Mouse (Mus musculus) heart, embryonic 11.5 days (tissue): ENCODE measurements around the gene Safb2. TPM values are rescaled to one million over a fixed set of nuclear protein-coding genes. Genes with fewer than 3 reads are reported as not detected.

Experiments
- ATAC-seq: fragments of 200-750 bp; cut with Nextera tagmentation; replicated peaks from 2 replicates; pipeline ENCODE4 v1.8.0; 2017; ENCODE audit warnings: moderate library complexity; ENCODE audit not compliant: insufficient number of reproducible peaks, low FRiP score, low TSS enrichment
- H3K27ac ChIP-seq: fragments of 300-500 bp; sonication (generic); 2 replicates; pipeline ENCODE4 v1.5.1; 2014; ENCODE audit warnings: mild to moderate bottlenecking, low read depth, low read length
- H3K27me3 ChIP-seq: fragments of 300-500 bp; sonication (generic); 2 replicates; pipeline ENCODE4 v1.6.1; 2014; ENCODE audit warnings: mild to moderate bottlenecking, low read length, mixed read lengths; ENCODE audit not compliant: control insufficient read depth, insufficient read depth
- H3K36me3 ChIP-seq: fragments of 300-500 bp; sonication (generic); 2 replicates; pipeline ENCODE4 v1.6.1; 2014; ENCODE audit warnings: mild to moderate bottlenecking, low read length, moderate library complexity, mixed read lengths; ENCODE audit not compliant: control insufficient read depth, insufficient read depth
- H3K4me1 ChIP-seq: fragments of 300-500 bp; sonication (generic); 2 replicates; pipeline ENCODE4 v1.6.1; 2014; ENCODE audit warnings: low read length; ENCODE audit not compliant: control insufficient read depth, insufficient read depth
- H3K4me2 ChIP-seq: fragments of 300-500 bp; sonication (generic); 2 replicates; pipeline ENCODE4 v1.6.1; 2014; ENCODE audit warnings: mild to moderate bottlenecking, moderate library complexity
- H3K4me3 ChIP-seq: fragments of 300-500 bp; sonication (generic); 2 replicates; pipeline ENCODE4 v1.5.1; 2014; ENCODE audit warnings: low read depth, low read length
- H3K9ac ChIP-seq: fragments of 300-500 bp; sonication (generic); 2 replicates; pipeline ENCODE4 v1.6.1; 2014; ENCODE audit warnings: mild to moderate bottlenecking, low read depth, low read length, moderate library complexity
- H3K9me3 ChIP-seq: fragments of 300-500 bp; sonication (generic); replicated peaks from 2 replicates; pipeline ENCODE4 v1.6.1; 2016; ENCODE audit warnings: low read length; ENCODE audit not compliant: control insufficient read depth
- WGBS: fragments of 180-500 bp; shearing (Covaris S2); extraction: QIAGEN DNeasy Blood & Tissue Kit; methylation state at CpG from one replicate; pipeline ENCODE4 v1.1.7; 2014; ENCODE audit not compliant: insufficient replicate concordance; 5-methylcytosine and 5-hydroxymethylcytosine counted together
- polyA plus RNA-seq: library from polyadenylated mRNA; unstranded; fragments of >200 nt; fragmentation: Nextera tagmentation; extraction: Ambion mirVana; gene quantifications from 2 replicates; pipeline ENCODE4 v1.2.1, GENCODE M21; 2014

The Safb2 gene
- polyA plus RNA-seq, 1 experiment from 2014 or later = 47.7 TPM

DNA sequence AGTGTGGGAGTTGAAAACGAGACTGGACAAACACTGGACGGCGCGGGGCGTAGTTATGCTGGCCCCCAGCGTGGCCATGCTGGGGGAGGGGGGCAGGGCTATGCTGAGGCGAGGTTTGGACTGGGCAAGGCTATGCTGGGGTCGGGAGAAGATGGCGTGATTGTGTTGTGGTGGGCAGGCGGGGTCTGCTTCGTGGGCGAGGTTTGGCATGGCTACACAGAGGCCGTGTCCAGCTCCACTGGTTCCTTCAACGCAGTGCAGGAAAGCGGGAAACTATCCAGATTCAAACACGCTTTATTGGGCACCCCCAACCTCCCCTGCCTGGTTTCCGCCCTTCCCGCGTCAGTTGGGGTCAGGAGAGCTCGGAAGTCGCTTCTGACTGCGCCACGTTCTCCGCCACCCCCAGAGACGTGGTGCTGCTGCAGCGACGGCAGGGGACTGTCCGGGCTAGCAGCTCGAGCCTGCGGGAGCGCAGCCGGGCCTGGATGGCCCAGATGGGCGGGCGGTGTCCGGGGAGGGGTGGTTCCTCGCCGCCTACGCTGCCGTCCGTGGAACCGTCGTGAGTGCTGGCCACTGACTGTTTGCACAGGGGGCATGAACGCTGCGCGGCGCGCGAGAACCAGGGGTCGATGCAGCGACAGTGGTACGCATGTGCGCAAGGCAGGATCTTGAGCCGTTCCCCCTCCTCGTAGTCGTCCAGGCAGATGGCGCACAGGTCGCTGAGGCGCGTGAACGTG, 73.2 kb downstream of the Safb2 start:
- H3K4me3 ChIP-seq = peak overlapping the region; percentile 33
- no peak overlapping the region for H3K27ac ChIP-seq
- ATAC-seq = no peak
- peak overlapping the region; percentile 46 for H3K4me2 ChIP-seq
- 10% methylated on average over 60 of the region's 60 CpGs for WGBS
- H3K9me3 ChIP-seq = peaks cover 4% of the 10 kb centered on the region; the same call in 1 of the 2 replicates
- H3K4me1 ChIP-seq = peaks cover 6% of the 10 kb centered on the region
- no peak overlapping the region for H3K9ac ChIP-seq
- H3K36me3 ChIP-seq = no peaks in the 10 kb centered on the region
- H3K27me3 ChIP-seq = peaks cover 67% of the 10 kb centered on the region

Other genes starting within 250 kb of the Safb2 start
- 53.0 and 58.1 TPM in 2 replicates for gene Ptprs, start 108.1 kb downstream of the Safb2 start, polyA plus RNA-seq
- gene Znrf4, start 72.2 kb downstream of the Safb2 start, polyA plus RNA-seq = not detected in 2 replicates
- gene Gm20219, start 30.2 kb downstream of the Safb2 start, polyA plus RNA-seq = 0.28 and 0.62 TPM in 2 replicates
- gene Safb, start 240 bp upstream of the Safb2 start, polyA plus RNA-seq = 65.9 and 77.3 TPM in 2 replicates
- gene 2410015M20Rik, start 25.2 kb upstream of the Safb2 start, polyA plus RNA-seq = 284 and 290 TPM in 2 replicates
- gene Rpl36, start 28.8 kb upstream of the Safb2 start, polyA plus RNA-seq = 1,303 and 1,414 TPM in 2 replicates
- gene Lonp1, start 42.3 kb upstream of the Safb2 start, polyA plus RNA-seq = 54.1 and 62.2 TPM in 2 replicates
- gene Catsperd, start 43.6 kb upstream of the Safb2 start, polyA plus RNA-seq = 0.20 and 0.42 TPM in 2 replicates
- 65.9 and 66.2 TPM in 2 replicates for gene Ranbp3, start 88.7 kb upstream of the Safb2 start, polyA plus RNA-seq
- 651 and 677 TPM in 2 replicates for gene Ndufa11, start 133.2 kb upstream of the Safb2 start, polyA plus RNA-seq
- 11.9 and 13.4 TPM in 2 replicates for gene Vmac, start 133.4 kb upstream of the Safb2 start, polyA plus RNA-seq
- 4.6 and 5.2 TPM in 2 replicates for gene Nrtn, start 172.9 kb upstream of the Safb2 start, polyA plus RNA-seq
- gene Dus3l, start 180.2 kb upstream of the Safb2 start, polyA plus RNA-seq = 28.4 and 32.1 TPM in 2 replicates
- gene Prr22, start 185.7 kb upstream of the Safb2 start, polyA plus RNA-seq = 0.97 and 1.0 TPM in 2 replicates
- gene Rfx2, start 246.4 kb upstream of the Safb2 start, polyA plus RNA-seq = 3.2 and 3.3 TPM in 2 replicates